Mouse (Mus musculus) kidney, postnatal 10 days (tissue): ENCODE results near the gene Ehd4.

Experiments used
- DNase-seq: peaks from one replicate; pipeline ENCODE4 v3.0.0; 2021; ENCODE audit warnings: mixed read lengths

Ehd4 gene

GRCm38 (mm10) chr2:120106397-120106973 is 47.9 kb downstream of the Ehd4 start:
- no peak for DNase-seq

DNA sequence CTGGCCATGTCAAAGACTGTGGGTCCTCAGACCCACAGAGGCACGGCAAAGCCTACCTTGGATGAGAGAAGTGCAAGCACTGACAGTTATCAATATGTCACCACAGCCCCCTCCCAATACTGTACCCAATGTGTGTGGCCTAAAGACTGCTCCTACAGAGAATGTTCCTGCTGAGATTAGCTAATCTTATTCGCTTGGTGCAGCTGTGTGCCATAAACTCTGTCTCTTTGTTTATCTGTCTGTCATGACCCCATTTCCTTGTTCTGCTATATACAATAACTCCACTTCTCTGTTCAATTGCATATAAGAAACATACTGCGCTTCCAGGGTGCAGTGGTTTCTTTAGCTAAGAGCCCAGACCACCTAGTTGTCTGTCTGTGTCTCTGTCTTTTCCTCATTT is 48.5 kb downstream of the Ehd4 start:
- DNase-seq, result no peak

- peak; percentile 67 for DNase-seq
Measured at GRCm38 (mm10) chr2:120102881-120103280, 51.5 kb downstream of the Ehd4 start.

DNA sequence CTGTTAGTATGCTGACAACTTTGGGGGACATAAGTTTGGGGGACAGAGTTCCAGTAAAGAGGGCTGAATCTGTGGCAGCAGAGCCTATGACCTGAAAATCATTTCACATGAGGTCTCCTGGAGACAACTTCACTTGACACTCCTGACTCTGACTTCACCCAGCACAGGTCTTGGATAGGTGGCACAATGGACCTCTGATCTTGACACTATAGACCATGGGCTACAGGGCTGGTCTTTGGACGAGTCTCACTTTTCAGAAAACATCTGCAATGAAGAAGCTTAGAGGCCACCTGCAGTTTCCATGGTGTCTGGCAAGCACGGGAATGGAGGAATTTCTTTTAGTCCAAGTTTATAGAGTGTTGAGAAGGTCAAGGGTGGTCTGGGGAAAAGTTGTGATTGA is 52.0 kb downstream of the Ehd4 start:
- no peak for DNase-seq

GRCm38 (mm10) chr2:120101961-120102360 is 52.4 kb downstream of the Ehd4 start:
- no peak for DNase-seq

DNA sequence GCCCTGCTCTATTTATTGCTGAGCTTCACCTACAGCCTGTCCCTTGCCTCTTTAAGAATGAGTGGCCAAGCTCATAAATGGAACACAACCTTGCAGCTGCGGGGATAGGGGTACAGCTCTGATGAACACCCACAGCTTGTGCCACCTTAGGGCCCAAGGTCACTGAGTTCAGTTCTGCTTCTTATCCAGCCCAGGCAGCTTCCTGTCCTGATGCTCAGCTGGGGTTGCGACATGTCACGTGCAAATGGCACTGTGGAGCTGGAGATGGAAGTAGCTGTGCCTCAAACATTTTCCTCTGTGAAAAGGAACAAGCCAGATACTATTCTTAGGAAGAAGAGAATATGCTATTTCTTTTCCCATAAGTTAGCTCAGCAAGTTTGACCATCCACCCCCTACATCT is 54.5 kb downstream of the Ehd4 start:
- no peak for DNase-seq

GRCm38 (mm10) chr2:120099263-120099662 is 55.1 kb downstream of the Ehd4 start:
- no peak for DNase-seq

DNA sequence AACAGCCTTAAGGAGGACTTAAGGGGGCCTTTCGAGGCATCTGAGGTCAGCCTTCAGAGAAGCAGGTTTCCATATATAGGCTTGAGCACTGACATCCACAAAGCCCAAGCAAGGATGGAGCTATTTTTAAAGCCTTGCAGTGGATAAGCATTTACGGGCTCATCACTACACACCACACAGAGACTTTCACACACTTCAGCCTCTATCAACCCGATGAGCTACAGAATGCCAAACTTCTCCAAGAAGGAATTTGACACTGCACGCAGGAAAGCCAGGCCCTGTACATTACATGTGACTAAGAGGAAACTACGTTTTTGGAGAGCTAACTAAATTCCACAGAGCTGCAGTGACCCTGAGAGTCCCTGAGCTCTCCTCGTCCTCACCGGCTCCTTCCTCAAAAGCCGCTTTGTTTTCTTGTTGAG is 55.6 kb downstream of the Ehd4 start:
- no peak for DNase-seq

GRCm38 (mm10) chr2:120097868-120098267 is 56.5 kb downstream of the Ehd4 start:
- DNase-seq, result no peak

DNA sequence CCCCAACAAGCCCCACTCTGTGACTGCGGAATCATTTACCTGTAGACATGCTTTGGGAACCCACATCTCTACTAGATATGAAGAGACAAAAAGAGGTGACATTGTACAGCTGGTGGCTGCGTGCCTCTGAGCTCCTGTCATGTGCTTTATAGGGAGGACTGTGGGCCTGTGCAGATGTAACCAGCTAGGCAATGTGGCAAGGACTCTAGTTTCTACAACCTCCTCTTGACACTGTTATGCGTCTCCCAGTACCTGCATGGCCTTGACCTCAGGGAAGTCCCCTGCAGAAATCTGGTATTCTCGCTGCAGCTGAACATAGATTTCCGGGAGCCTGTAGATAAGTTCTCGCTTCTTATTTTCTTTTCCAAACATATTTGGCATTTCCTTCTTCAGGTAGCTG is 57.7 kb downstream of the Ehd4 start:
- DNase-seq, result no peak

GRCm38 (mm10) chr2:120096191-120096590 is 58.2 kb downstream of the Ehd4 start:
- DNase-seq, result no peak

DNA sequence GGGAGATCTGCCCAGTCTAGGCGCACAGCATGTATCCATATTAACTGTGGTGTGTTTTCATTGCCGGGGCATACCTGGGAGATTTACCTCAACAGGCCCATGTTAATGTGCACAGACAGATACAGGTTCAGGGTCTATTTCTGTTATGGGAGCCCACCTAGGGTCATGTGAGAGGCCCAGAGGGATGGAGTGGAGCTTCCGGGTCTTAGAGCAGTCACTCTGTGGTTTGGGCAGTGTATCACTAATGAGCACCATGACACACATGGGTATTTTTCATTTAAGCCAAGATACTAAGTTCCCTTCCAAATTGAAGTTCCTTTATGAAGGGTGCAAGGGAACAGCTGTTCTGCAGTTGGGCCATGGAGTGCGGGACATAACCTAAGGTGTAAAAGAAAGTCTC is 59.2 kb downstream of the Ehd4 start:
- DNase-seq, result no peak

GRCm38 (mm10) chr2:120093671-120094430 is 60.6 kb downstream of the Ehd4 start:
- peak; percentile 64 for DNase-seq

- no peak for DNase-seq
Measured at GRCm38 (mm10) chr2:120090979-120091378, 63.4 kb downstream of the Ehd4 start.

- DNase-seq, result no peak
Measured at GRCm38 (mm10) chr2:120087897-120088296, 66.5 kb downstream of the Ehd4 start.

- DNase-seq, result no peak
Measured at GRCm38 (mm10) chr2:120087391-120087790, 67.0 kb downstream of the Ehd4 start.

GRCm38 (mm10) chr2:120086038-120086437 is 68.4 kb downstream of the Ehd4 start:
- DNase-seq, result no peak

- peak; percentile 74 for DNase-seq
Measured at GRCm38 (mm10) chr2:120084593-120085361, 69.6 kb downstream of the Ehd4 start.

DNA sequence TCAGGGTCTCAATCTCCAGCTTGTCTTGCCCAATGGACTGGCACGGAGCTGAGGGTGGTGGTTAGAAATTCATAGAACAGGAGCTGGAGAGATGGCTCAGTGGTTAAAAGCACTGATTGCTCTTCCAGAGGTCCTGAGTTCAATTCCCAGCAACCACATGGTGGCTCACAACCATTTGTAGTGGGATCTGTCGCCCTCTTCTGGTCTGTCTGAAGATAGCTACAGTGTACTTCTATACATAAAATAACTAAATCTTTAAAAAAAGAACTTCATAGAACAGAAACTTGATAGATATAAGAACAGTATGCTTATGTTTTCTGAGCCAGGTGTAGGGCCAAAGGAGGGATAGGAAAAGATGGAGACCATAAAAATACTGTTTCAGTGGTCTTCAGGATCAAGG is 72.0 kb downstream of the Ehd4 start:
- DNase-seq, result no peak

DNA sequence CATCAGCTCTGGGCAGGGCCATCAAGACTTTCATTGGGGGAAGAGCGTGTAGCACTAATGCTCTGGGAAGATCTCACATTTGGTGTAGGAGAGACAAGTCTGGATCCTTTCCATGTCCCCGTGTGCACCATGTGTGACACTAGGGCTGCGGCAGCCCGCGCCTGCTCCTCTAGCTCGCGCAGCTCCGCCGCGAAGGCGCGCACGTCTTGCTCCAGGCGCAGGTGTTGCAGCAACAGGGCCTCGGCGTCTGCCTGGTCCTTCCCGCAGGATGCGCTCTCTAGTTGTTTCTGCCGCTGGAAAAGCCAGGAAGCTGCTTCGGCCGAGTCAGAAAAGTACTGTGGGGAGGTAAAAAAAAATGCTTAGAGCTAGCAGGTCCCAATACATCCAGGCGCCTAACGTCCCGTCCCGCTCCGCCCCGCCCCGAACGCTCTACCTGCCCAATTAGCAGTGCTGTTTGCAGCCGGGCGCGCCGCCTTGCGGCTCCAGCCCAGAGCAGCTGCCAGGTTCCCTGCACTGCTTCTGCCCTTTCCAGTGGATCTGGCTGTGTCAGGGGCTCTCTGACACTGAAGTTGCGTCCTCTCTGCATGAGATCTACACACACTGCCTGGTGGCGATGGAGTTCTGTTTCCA is 78.2 kb downstream of the Ehd4 start:
- DNase-seq, result peak; percentile 75

- DNase-seq, result no peak
Measured at GRCm38 (mm10) chr2:120074096-120074495, 80.3 kb downstream of the Ehd4 start.

GRCm38 (mm10) chr2:120069466-120069990 is 84.9 kb downstream of the Ehd4 start:
- DNase-seq, result no peak
